Mouse (Mus musculus) CD8-positive naive resting alpha-beta T cell, adult 2 months (primary cell): Measurements from ENCODE around the gene 1700102P08Rik.
A peak's percentile ranks its signal among the peaks of the same experiment; 100 is the strongest.

Experiments
- DNase-seq, 2 experiments: peaks; one replicate each; pipeline ENCODE4 v3.0.0; 2022; ENCODE audit warnings: low read depth in 2 of 2, low spot score in 2 of 2

The 1700102P08Rik gene

GRCm38 (mm10) chr9:108409535-108409934, 16.9 kb downstream of the 1700102P08Rik start:
- no peak for DNase-seq

DNA sequence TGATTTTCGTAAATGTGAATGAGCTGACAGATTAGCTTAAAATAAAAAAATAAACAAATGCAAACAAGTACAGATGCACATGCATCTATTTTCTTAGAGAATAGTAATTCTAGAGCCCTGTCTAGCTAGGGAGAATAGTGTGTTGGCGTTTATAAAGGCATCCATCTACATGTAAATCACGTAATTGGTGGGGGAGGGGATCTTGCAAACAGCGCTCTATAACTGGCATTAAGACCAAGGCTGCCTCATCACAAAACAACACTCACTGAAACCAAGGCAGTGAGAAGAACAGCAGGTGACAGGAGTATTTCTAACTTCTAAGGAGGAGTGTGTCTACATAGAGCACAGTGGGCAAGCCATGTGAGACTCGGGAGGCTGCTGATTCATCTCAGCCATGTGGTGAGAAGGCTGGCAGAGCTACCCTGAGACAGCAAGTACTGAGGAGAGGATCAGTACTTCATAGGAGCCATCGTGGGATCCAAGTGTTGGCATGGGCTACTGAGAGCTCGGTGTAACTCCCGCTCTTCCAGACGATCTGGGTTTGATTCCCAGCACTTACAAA, 18.9 kb downstream of the 1700102P08Rik start:
- DNase-seq, result no peak

DNA sequence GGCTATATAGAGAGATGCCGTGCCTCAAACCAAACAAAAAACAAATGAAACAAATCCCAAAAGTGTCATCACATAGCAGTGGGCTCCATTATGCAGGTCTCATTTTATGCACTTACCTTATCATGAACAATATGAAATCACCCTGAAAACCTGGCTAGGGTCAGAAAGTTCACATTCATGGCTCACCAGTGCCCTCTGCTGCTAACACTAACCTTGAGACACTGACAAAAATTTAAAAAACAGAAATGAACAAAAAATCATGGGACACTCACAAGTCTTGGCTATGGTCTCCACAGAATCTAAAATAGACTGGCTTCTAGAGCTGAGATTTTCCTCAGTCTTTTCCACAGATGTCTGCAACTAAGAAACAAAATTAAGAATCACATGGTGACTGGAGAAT, 19.6 kb downstream of the 1700102P08Rik start:
- no peak for DNase-seq

DNA sequence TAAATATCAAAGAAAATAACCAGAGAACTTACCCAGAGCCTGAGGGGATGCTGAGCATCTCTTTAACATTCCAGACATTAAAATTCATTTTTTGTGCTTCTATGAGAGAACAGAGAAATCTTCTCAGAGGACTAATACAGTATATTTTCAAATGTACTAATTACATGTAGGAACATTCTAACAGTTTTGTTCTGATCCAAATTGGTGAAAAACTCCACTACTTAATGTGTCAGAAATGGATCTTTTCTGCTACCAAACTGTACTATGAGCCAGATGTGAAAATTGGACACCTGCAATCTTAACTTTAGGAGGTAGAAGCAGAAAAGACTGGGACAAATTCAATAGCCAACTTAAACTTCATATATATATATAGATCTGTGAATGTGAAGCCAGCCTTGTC, 35.8 kb downstream of the 1700102P08Rik start, which contains the start of gene Ccdc36:
Gene Ccdc36, minus strand, starts transcription at position 101 of the 400 bp plus-strand sequence.
- DNase-seq, result no peak

- no peak for DNase-seq
Measured at GRCm38 (mm10) chr9:108431431-108432067, 38.9 kb downstream of the 1700102P08Rik start.

DNA sequence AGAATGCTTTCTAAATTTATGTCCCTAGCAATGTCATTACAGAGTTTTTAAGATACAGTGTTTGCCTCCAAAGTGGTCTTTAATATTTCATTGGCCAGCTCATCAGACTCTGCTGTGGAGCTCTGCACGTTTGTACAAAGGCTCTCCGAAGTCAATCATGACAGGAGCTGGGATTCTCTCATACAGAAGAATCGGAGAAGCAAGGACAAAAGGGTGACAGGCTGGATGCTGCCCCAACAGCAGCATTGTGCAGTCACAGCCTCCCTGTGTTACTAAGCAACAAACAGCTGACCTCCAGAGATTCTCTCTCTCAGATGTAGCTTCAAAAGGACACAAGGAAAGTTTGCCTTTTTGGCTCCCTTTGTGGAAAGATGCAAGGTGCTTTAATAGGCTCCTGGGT, 43.6 kb downstream of the 1700102P08Rik start, which contains the start of gene BC048562:
Gene BC048562, plus strand, starts transcription at position 301 of the 400 bp plus-strand sequence.
- DNase-seq, result no peak

DNA sequence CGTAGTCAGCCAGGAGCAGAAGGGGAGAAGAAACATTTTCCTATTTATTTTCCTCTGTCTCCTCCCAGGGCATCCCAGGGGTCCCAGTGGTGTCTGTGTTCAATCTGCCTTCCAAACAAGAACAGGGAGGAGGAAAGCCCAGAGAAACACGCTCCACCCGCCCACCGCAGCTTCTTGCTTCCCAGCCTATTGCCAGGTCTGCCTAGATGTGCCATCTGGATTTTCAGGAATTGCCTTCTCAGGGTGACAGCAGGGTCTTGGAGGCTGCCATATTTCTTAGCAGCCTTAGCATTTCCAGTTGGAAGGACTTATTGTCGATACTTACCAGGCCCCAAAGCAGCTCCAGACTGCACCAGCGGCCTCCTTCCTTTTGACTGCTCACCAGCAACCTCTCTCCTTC, 46.6 kb downstream of the 1700102P08Rik start:
- DNase-seq, result no peak

DNA sequence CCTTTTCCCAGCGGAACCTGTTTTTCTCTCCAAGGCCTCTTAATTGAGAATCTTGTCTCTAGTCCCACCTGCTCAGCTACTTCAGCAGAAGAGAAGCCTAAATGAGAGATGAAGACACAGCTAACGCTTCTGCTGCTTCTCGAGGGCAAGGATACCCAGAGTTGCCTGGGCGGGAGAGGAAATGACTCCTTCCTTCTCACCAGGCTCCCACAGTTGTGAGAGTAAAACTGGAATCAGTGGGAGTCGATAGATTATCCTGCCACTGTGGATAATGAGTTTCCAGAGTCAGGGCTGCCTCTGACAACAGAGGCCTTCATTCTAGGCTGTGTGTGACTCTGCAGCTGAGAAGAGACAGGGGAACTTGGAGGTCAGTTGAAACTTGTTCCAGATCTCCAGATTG, 47.9 kb downstream of the 1700102P08Rik start:
- DNase-seq, result no peak

GRCm38 (mm10) chr9:108441236-108441919, 48.8 kb downstream of the 1700102P08Rik start:
- no peak for DNase-seq

GRCm38 (mm10) chr9:108445125-108445524, 52.5 kb downstream of the 1700102P08Rik start:
- DNase-seq, result no peak

DNA sequence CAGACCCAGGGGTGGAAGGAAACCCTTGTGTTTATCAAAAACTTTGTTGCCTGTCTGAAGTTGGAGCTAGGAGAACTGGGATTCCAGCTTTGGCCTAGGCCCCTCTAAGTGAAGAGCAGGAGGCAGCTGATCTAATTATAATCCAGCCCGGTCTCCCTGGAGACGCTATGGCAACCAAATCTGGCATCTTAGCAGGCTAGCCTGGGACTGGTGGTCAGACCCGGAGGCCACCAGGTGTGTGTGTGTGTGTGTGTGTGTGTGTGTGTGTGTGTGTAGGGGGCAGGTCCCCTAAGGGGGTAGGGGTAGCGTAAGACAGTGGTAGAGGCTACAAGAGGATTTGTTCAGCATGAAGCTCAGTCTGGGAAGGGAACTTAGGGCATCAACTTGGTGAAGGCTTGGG, 57.3 kb downstream of the 1700102P08Rik start:
- no peak for DNase-seq

DNA sequence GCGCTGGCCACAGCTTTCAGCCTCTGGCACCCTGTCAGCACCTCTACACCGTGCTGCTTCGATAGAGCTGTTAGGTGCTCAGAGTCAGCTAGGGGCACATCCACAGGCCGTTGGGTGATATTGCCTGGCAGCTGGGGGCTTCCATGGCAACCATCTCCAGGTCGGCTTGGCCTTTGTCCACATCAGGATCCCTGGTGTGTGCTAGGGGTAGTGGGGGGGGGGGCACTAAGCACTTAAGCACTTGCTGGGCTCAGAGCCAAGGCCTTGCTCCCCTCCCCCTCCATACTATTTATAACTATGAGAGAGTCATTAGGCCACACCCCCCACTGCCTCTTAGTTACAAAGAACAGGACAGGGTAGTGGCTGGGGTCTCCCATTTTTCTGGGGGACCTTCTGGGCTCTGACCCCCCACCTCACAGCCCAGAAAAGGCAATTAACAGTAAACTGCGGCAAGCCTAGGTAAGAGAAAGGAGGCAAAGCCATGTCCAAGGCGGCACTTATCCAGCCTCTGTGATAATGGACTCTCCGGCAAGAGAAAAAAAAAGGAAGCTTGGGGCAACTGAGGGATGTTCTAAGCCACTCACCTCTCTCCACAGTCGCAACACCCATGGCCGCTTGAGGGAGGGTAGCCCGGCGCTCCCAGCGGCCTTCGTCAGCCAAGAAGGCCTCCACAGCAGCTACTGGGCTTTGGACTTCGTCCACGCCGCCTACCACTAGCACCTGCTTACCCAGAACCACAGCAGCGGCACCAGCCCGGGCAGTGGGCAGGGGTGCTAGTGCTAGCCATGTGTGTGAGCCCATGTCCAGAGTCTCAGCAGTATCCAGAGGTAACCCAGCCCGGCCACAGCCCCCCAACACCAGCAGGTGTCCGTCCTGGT, 57.9 kb downstream of the 1700102P08Rik start:
- DNase-seq, result no peak

DNA sequence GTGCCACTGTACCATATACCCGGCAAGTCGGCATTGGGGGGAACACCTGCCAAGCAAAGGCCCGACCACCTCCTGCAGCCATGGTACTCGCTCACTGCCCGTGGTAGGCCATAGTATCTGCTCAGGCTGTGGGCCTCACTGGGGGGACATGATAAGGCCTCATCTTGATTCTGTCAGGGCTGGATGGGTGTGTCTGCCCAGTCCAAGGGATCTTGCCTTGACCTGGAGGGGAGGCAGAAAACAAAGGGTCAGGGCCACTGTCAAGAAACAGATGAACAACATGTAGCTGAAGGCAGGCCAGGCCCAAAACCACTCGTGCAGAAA, 58.5 kb downstream of the 1700102P08Rik start:
- no peak for DNase-seq

- no peak for DNase-seq
Measured at GRCm38 (mm10) chr9:108451519-108452160, 59.0 kb downstream of the 1700102P08Rik start.

GRCm38 (mm10) chr9:108452291-108452906, 59.8 kb downstream of the 1700102P08Rik start:
- DNase-seq, result peak; percentile 71 to 83

DNA sequence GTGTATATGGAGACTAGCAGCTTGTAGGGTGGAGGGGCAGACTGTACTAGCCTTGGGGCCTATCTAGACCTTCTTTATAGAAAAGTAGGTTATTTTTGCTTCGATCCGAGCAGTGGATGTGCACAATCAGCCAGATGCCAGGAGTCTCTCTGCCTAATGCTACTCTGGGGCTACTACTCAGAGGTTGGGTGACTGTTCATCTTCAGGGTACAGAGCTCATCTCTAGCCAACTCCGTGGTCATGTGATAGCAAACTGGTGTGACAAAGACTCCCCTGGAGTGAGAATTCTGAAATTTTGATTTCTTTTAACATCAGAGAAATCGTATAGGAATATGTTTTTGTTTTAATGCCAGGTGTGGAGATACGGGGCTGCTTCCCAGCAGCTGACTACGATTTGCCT, 60.3 kb downstream of the 1700102P08Rik start:
- no peak for DNase-seq

- no peak for DNase-seq
Measured at GRCm38 (mm10) chr9:108453458-108453857, 60.9 kb downstream of the 1700102P08Rik start.

- DNase-seq, result no peak
Measured at GRCm38 (mm10) chr9:108454429-108454828, 61.8 kb downstream of the 1700102P08Rik start.

GRCm38 (mm10) chr9:108455747-108456571, 63.4 kb downstream of the 1700102P08Rik start:
- DNase-seq, result no peak

DNA sequence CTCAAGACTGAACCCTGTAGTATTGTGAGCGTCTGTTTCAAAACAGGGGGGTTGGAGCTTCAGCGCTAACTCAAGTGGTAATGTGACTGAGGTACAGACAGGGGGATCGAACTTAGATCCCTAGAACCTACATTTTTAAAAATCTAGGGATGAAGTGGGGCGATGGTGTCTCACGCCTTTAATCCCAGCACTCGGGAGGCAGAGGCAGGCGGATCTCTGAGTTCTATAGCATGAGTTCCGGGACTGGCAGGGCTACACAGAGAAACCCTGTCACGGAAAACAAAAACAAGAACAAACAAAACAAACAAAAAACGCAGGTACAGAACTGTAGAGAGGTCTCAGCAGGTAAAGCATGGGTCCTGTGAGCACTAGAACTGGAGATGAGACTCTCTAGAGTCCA, 64.3 kb downstream of the 1700102P08Rik start:
- DNase-seq, result no peak
